Mouse (Mus musculus) CH12.LX (cell line): ENCODE results near the gene Eif3k. TPM values are rescaled to one million over a fixed set of nuclear protein-coding genes. Genes with fewer than 3 reads are reported as not detected.

Experiments
- DNase-seq: peaks from one replicate; pipeline ENCODE4 v3.0.0-alpha.2; 2013; ENCODE audit errors: extremely low read depth
- H3K27ac ChIP-seq: 2 replicates; pipeline ENCODE4 v1.5.1; 2012; ENCODE audit warnings: low read depth, mild to moderate bottlenecking, control low read depth, moderate library complexity; ENCODE audit not compliant: insufficient read depth
- H3K27me3 ChIP-seq: replicated peaks from 2 replicates; pipeline ENCODE3; 2012; ENCODE audit warnings: inconsistent platforms
- H3K36me3 ChIP-seq, 2 experiments: replicated peaks in 1 of 2; 2 replicates each; pipeline versions ENCODE3 to v1.6.1; 2012; ENCODE audit warnings: inconsistent platforms in 1 of 2, low read length in 1 of 2, mild to moderate bottlenecking in 1 of 2, mixed read lengths in 1 of 2, moderate library complexity in 1 of 2; ENCODE audit not compliant: control insufficient read depth in 1 of 2, insufficient read depth in 1 of 2
- H3K4me1 ChIP-seq, 2 experiments: 2 replicates each; pipeline ENCODE4 v1.6.1; 2012; ENCODE audit warnings: inconsistent platforms in 1 of 2, moderate library complexity in 1 of 2; ENCODE audit not compliant: insufficient read depth in 2 of 2, control insufficient read depth in 1 of 2
- H3K4me2 ChIP-seq: 2 replicates; pipeline ENCODE4 v1.6.1; 2012; ENCODE audit warnings: low read depth, mild to moderate bottlenecking, control low read depth; ENCODE audit not compliant: poor library complexity, insufficient read depth, severe bottlenecking
- H3K4me3 ChIP-seq, 3 experiments: fragments of 150-350 bp in 1 of 3; sonication (generic) in 1 of 3; replicated peaks in 1 of 3; 2 replicates each; pipeline versions ENCODE3 to v1.5.1; 2011 to 2012; ENCODE audit warnings: low read depth in 2 of 3, low read length in 2 of 3, mild to moderate bottlenecking in 2 of 3, moderate library complexity in 2 of 3, control low read depth in 1 of 3, improper control_type of control experiment in 1 of 3, inconsistent platforms in 1 of 3, mixed read lengths in 1 of 3; ENCODE audit not compliant: poor library complexity in 1 of 3
- H3K79me2 ChIP-seq: replicated peaks from 2 replicates; pipeline ENCODE4 v1.6.1; 2012; ENCODE audit warnings: mild to moderate bottlenecking, moderate library complexity; ENCODE audit not compliant: control insufficient read depth, poor library complexity, insufficient read depth, severe bottlenecking; ENCODE audit errors: extremely low read depth
- H3K9ac ChIP-seq: 2 replicates; pipeline ENCODE4 v1.6.1; 2012; ENCODE audit warnings: low read depth, mild to moderate bottlenecking, control low read depth, moderate library complexity; ENCODE audit not compliant: insufficient read depth
- H3K9me3 ChIP-seq: replicated peaks from 2 replicates; pipeline ENCODE3; 2012; ENCODE audit warnings: low read length, inconsistent platforms, mixed read lengths
- CHD1 ChIP-seq: IDR thresholded peaks from 2 replicates; pipeline ENCODE4 v1.6.1; 2012; ENCODE audit warnings: low read depth, low read length, improper control_type of control experiment, inconsistent platforms
- CTCF ChIP-seq, 2 experiments: IDR thresholded peaks in 1 of 2; conservative IDR thresholded peaks in 1 of 2; 2 replicates each; pipeline ENCODE4 v1.5.1; 2011 to 2012; ENCODE audit warnings: low read depth in 2 of 2, low read length in 2 of 2, improper control_type of control experiment in 1 of 2, inconsistent platforms in 1 of 2, mild to moderate bottlenecking in 1 of 2, moderate library complexity in 1 of 2
- EP300 ChIP-seq: IDR thresholded peaks from 2 replicates; pipeline ENCODE4 v1.6.1; 2011; ENCODE audit warnings: low read length, improper control_type of control experiment
- ETS1 ChIP-seq: conservative IDR thresholded peaks from 2 replicates; pipeline ENCODE4 v1.6.1; 2012; ENCODE audit warnings: low read depth, mild to moderate bottlenecking, inconsistent platforms, low read length, improper control_type of control experiment, moderate library complexity
- GABPA ChIP-seq: IDR thresholded peaks from 2 replicates; pipeline ENCODE4 v1.6.1; 2012; ENCODE audit warnings: low read depth, low read length, improper control_type of control experiment, inconsistent platforms; ENCODE audit not compliant: insufficient replicate concordance
- IRF4 ChIP-seq: IDR thresholded peaks from 2 replicates; pipeline ENCODE4 v1.6.1; 2014; ENCODE audit warnings: low read depth, mild to moderate bottlenecking, inconsistent platforms, low read length, improper control_type of control experiment
- KAT2A ChIP-seq: IDR thresholded peaks from 2 replicates; pipeline ENCODE4 v1.6.1; 2012; ENCODE audit warnings: low read length, improper control_type of control experiment, inconsistent platforms; ENCODE audit not compliant: insufficient replicate concordance
- MAFK ChIP-seq: IDR thresholded peaks from 2 replicates; pipeline ENCODE4 v1.6.1; 2011; ENCODE audit warnings: low read length, improper control_type of control experiment; ENCODE audit not compliant: insufficient replicate concordance
- MAX ChIP-seq: IDR thresholded peaks from 2 replicates; pipeline ENCODE4 v1.6.1; 2011; ENCODE audit warnings: low read length, improper control_type of control experiment
- MXI1 ChIP-seq: IDR thresholded peaks from 2 replicates; pipeline ENCODE4 v1.6.1; 2011; ENCODE audit warnings: mild to moderate bottlenecking, low read depth, low read length, improper control_type of control experiment
- MYC ChIP-seq: IDR thresholded peaks from 2 replicates; pipeline ENCODE4 v1.6.1; 2011; ENCODE audit warnings: low read depth, mild to moderate bottlenecking, improper control_type of control experiment, low read length
- NELFE ChIP-seq: IDR thresholded peaks from 2 replicates; pipeline ENCODE4 v1.6.1; 2011; ENCODE audit warnings: low read depth, low read length, improper control_type of control experiment
- NRF1 ChIP-seq: IDR thresholded peaks from 2 replicates; pipeline ENCODE4 v1.6.1; 2014; ENCODE audit warnings: low read depth, mild to moderate bottlenecking, inconsistent platforms, low read length, improper control_type of control experiment, moderate library complexity
- RAD21 ChIP-seq: IDR thresholded peaks from 2 replicates; pipeline ENCODE4 v1.6.1; 2011; ENCODE audit warnings: low read depth, mild to moderate bottlenecking, low read length, improper control_type of control experiment, moderate library complexity
- SIN3A ChIP-seq: IDR thresholded peaks from 2 replicates; pipeline ENCODE4 v1.6.1; 2012; ENCODE audit warnings: low read length, improper control_type of control experiment, inconsistent platforms
- SMC3 ChIP-seq: IDR thresholded peaks from 2 replicates; pipeline ENCODE4 v1.6.1; 2011; ENCODE audit warnings: low read depth, low read length, improper control_type of control experiment
- TCF12 ChIP-seq: IDR thresholded peaks from 2 replicates; pipeline ENCODE4 v1.6.1; 2014; ENCODE audit warnings: low read depth, mild to moderate bottlenecking, inconsistent platforms, low read length, improper control_type of control experiment
- UBTF ChIP-seq: IDR thresholded peaks from 2 replicates; pipeline ENCODE4 v1.6.1; 2012; ENCODE audit warnings: low read depth, mild to moderate bottlenecking, inconsistent platforms, low read length, improper control_type of control experiment, moderate library complexity
- USF2 ChIP-seq: conservative IDR thresholded peaks from 2 replicates; pipeline ENCODE4 v1.6.1; 2011; ENCODE audit warnings: low read depth, low read length, improper control_type of control experiment
- ZC3H11A ChIP-seq: IDR thresholded peaks from 2 replicates; pipeline ENCODE4 v1.6.1; 2012; ENCODE audit warnings: low read depth, mild to moderate bottlenecking, inconsistent platforms, low read length, improper control_type of control experiment
- ZKSCAN1 ChIP-seq: IDR thresholded peaks from 2 replicates; pipeline ENCODE4 v1.6.1; 2012; ENCODE audit warnings: low read depth, inconsistent platforms, low read length, improper control_type of control experiment, borderline replicate concordance
- ZMIZ1 ChIP-seq: IDR thresholded peaks from 2 replicates; pipeline ENCODE4 v1.6.1; 2012; ENCODE audit warnings: low read depth, mild to moderate bottlenecking, inconsistent platforms, low read length, improper control_type of control experiment
- dilution Hi-C: fragments of 300-500 bp; cut with MboI; formaldehyde crosslinking; loops from 2 replicates; pipeline ENCODE4 v1.14.3; 2020; ENCODE audit warnings: low sequenced_read_pairs; ENCODE audit not compliant: extremely low pct_unique_long_range_greater_than_20kb, extremely low pct_ligation_motif_present
- in situ Hi-C: fragments of 300-500 bp; cut with MboI; formaldehyde crosslinking; loops from 3 replicates; pipeline ENCODE4 v1.14.3; 2019; ENCODE audit warnings: low sequenced_read_pairs, low pct_ligation_motif_present, low pct_unique_long_range_greater_than_20kb, mixed read lengths
- polyA plus RNA-seq: library from polyadenylated mRNA; unstranded; fragments of >175 nt; gene quantifications from 2 replicates; pipeline ENCODE4 v1.2.1, GENCODE M21; 2012; ENCODE audit warnings: low read depth; ENCODE audit not compliant: insufficient read length
- total RNA-seq, 2 experiments: library from RNA; depleted of rRNA; stranded (reverse); fragments of 300-350 nt in 1 of 2; fragments of >200 nt in 1 of 2; gene quantifications; 2 replicates each; pipeline ENCODE4 v1.2.3; 2012 to 2014

Gene Eif3k
- total and polyA plus RNA-seq, 3 experiments: 513 to 658 (median 584) TPM

GRCm38 (mm10) chr7:28931032-28931694 lies 50.5 kb downstream of the Eif3k start:
- in situ Hi-C loops: no loop called here
- dilution Hi-C loops: no loop called here

DNA sequence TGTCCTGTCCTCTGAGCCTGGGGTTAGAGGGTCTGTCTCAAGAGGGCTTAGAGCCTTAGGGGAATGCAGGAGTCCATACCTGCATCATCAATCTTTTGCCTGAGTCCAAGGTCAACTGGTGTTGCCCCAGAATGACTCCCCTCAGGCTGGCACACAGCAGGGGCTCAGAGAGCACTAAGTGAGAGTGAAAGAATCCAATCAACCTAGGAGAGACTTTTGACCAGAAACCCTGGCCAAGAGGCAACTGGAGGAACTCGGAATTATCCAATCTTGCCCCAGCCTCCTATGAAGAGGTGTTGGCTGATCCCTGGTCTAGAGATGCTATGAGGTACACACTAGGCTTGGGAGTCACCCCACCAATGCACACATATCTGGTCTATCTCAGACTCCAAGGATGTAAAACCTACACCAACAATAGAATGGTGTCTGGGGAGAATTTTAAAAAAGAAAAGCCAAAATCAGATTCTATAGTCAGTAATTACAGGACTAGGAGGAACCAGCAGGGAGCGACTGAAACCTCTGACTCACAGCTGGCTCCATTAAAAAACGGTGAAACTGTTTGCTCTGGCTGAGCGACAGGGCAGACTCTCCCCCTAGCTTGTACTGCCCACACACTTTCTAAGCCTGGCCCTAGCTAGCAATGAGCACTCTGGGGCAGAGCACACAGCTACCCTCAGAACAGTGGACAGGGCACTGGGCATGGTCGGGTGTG lies 51.2 kb downstream of the Eif3k start:
- no peak overlapping the region for H3K4me3 ChIP-seq
- H3K27me3 ChIP-seq: no peaks in the 10 kb centered on the region
- no peak overlapping the region for H3K9ac ChIP-seq
- H3K9me3 ChIP-seq: no peaks in the 10 kb centered on the region
- no peak for DNase-seq
- H3K4me1 ChIP-seq: peaks cover 5 to 47% of the 10 kb centered on the region in 2 experiments
- no peak overlapping the region for H3K4me2 ChIP-seq
- H3K36me3 ChIP-seq: peaks cover 0 to 54% of the 10 kb centered on the region in 2 experiments
- no peak overlapping the region for H3K27ac ChIP-seq
- H3K79me2 ChIP-seq: peaks cover 16% of the 10 kb centered on the region; the same call in 1 of the 2 replicates
- TF ChIP-seq CTCF (conservative IDR thresholded peaks at IDR 0.05 in 1 of 2, IDR thresholded peaks at IDR 0.05 in 1 of 2; ENCODE audit: low read depth in 2 of 2, low read length in 2 of 2) (no peak), MYC (no peak), UBTF (no peak), MAX (no peak), CHD1 (no peak), GABPA (no peak), SMC3 (no peak), NELFE (no peak), EP300 (no peak), USF2 (no peak), RAD21 (no peak; the same call in 1 of the 2 replicates), TCF12 (no peak), ETS1 (no peak), ZC3H11A (no peak), NRF1 (no peak), SIN3A (no peak), MAFK (no peak), KAT2A (no peak), ZKSCAN1 (no peak)
- dilution Hi-C loops: no loop called here
- in situ Hi-C loops: no loop called here

More at GRCm38 (mm10) chr7:28931032-28931694, 50.5 kb downstream of the Eif3k start:
- Histone ChIP-seq H3K36me3 (peaks cover 0 to 58% of the 10 kb centered on the region in 2 experiments), H3K4me2 (no peak overlapping the region), H3K4me3 (no peak overlapping the region), H3K9me3 (no peaks in the 10 kb centered on the region), H3K79me2 (peaks cover 17% of the 10 kb centered on the region; the same call in 1 of the 2 replicates), H3K9ac (no peak overlapping the region), H3K4me1 (peaks cover 5 to 46% of the 10 kb centered on the region in 2 experiments), H3K27ac (no peak overlapping the region), H3K27me3 (no peaks in the 10 kb centered on the region)
- no peak for TF ChIP-seq CTCF (conservative IDR thresholded peaks at IDR 0.05 in 1 of 2, IDR thresholded peaks at IDR 0.05 in 1 of 2; ENCODE audit: low read depth in 2 of 2, low read length in 2 of 2)
- no peak for TF ChIP-seq EP300
- no peak for TF ChIP-seq ETS1
- no peak for TF ChIP-seq MXI1
- no peak for TF ChIP-seq RAD21
- TF ChIP-seq IRF4: no peak
- TF ChIP-seq ZMIZ1: no peak
- DNase-seq: no peak
